Mouse (Mus musculus): ENCODE measurements around the gene Enox2. TPM values are rescaled to one million over a fixed set of nuclear protein-coding genes. Genes with fewer than 3 reads are reported as not detected.
A peak's percentile ranks its signal among the peaks of the same experiment; 100 is the strongest.

The Enox2 gene
- 2.6 and 3.0 TPM in 2 replicates for polyA plus RNA-seq (2015; fragmentation: Nextera tagmentation; extraction: Ambion mirVana)

- H3K27me3 ChIP-seq (ENCODE audit: control insufficient read depth, insufficient read depth, low read depth, low read length), result no peaks in the 10 kb centered on the region
- H3K4me2 ChIP-seq (ENCODE audit: low read depth, low read length), result peak within 1 kb of the TSS; percentile 55
- no peaks in the 10 kb centered on the region for H3K9me3 ChIP-seq (replicated peaks; ENCODE audit: control insufficient read depth, low read length)
- H3K9ac ChIP-seq (ENCODE audit: low read depth, low read length), result peak within 1 kb of the TSS; percentile 69
- H3K27ac ChIP-seq (ENCODE audit: low read length), result no peak within 1 kb of the TSS; the same call in 1 of the 2 replicates
- peak; percentile 100 for ATAC-seq (ENCODE audit: low read depth)
- H3K36me3 ChIP-seq (ENCODE audit: control insufficient read depth, insufficient read depth), result no peaks in the 10 kb centered on the region
- no peaks in the 10 kb centered on the region for H3K4me1 ChIP-seq (ENCODE audit: control insufficient read depth, low read depth, low read length)
- WGBS (ENCODE audit: insufficient replicate concordance), result 17% methylated on average over 25 of the region's 26 CpGs
- H3K4me3 ChIP-seq (ENCODE audit: low read depth, low read length), result peak within 1 kb of the TSS; percentile 67
These were observed at the start of gene Enox2 for GRCm38 (mm10) chrX:49287700-49288563. TSS of gene Enox2 (minus strand) at chrX:49288259.

GRCm38 (mm10) chrX:49309496-49309895 lies 21.4 kb upstream of the Enox2 start:
- Histone ChIP-seq H3K9ac (ENCODE audit: low read depth, low read length) (no peak overlapping the region), H3K9me3 (replicated peaks; ENCODE audit: control insufficient read depth, low read length) (no peaks in the 10 kb centered on the region), H3K27me3 (ENCODE audit: control insufficient read depth, insufficient read depth, low read depth, low read length) (no peaks in the 10 kb centered on the region), H3K4me2 (ENCODE audit: low read depth, low read length) (no peak overlapping the region), H3K36me3 (ENCODE audit: control insufficient read depth, insufficient read depth) (no peaks in the 10 kb centered on the region), H3K27ac (ENCODE audit: low read length) (no peak overlapping the region), H3K4me3 (ENCODE audit: low read depth, low read length) (no peak overlapping the region), H3K4me1 (ENCODE audit: control insufficient read depth, low read depth, low read length) (no peaks in the 10 kb centered on the region)
- WGBS (ENCODE audit: insufficient replicate concordance), result 49% methylated on average over 1 of the region's 1 CpGs
- no peak for ATAC-seq (ENCODE audit: low read depth)

GRCm38 (mm10) chrX:49306659-49307058 lies 18.6 kb upstream of the Enox2 start:
- WGBS (ENCODE audit: insufficient replicate concordance), result 4% methylated on average over 5 of the region's 5 CpGs
- H3K4me2 ChIP-seq (ENCODE audit: low read depth, low read length), result no peak overlapping the region
- no peak overlapping the region for H3K9ac ChIP-seq (ENCODE audit: low read depth, low read length)
- H3K27ac ChIP-seq (ENCODE audit: low read length), result no peak overlapping the region
- no peaks in the 10 kb centered on the region for H3K9me3 ChIP-seq (replicated peaks; ENCODE audit: control insufficient read depth, low read length)
- no peaks in the 10 kb centered on the region for H3K36me3 ChIP-seq (ENCODE audit: control insufficient read depth, insufficient read depth)
- ATAC-seq (ENCODE audit: low read depth), result no peak
- no peaks in the 10 kb centered on the region for H3K27me3 ChIP-seq (ENCODE audit: control insufficient read depth, insufficient read depth, low read depth, low read length)
- H3K4me3 ChIP-seq (ENCODE audit: low read depth, low read length), result no peak overlapping the region
- H3K4me1 ChIP-seq (ENCODE audit: control insufficient read depth, low read depth, low read length), result no peaks in the 10 kb centered on the region

- no peak overlapping the region for H3K9ac ChIP-seq (ENCODE audit: low read depth, low read length)
- no peak overlapping the region for H3K4me3 ChIP-seq (ENCODE audit: low read depth, low read length)
- no peak overlapping the region for H3K27ac ChIP-seq (ENCODE audit: low read length)
- no peaks in the 10 kb centered on the region for H3K4me1 ChIP-seq (ENCODE audit: control insufficient read depth, low read depth, low read length)
- no peaks in the 10 kb centered on the region for H3K9me3 ChIP-seq (replicated peaks; ENCODE audit: control insufficient read depth, low read length)
- H3K4me2 ChIP-seq (ENCODE audit: low read depth, low read length), result no peak overlapping the region
- no peaks in the 10 kb centered on the region for H3K27me3 ChIP-seq (ENCODE audit: control insufficient read depth, insufficient read depth, low read depth, low read length)
- WGBS (ENCODE audit: insufficient replicate concordance), result 52% methylated on average over 2 of the region's 2 CpGs
- ATAC-seq (ENCODE audit: low read depth), result no peak
- H3K36me3 ChIP-seq (ENCODE audit: control insufficient read depth, insufficient read depth), result no peaks in the 10 kb centered on the region
These were observed 8.0 kb downstream of the Enox2 start for GRCm38 (mm10) chrX:49279918-49280586.

- 64% methylated on average over 12 of the region's 12 CpGs for WGBS (ENCODE audit: insufficient replicate concordance)
- Histone ChIP-seq H3K4me2 (ENCODE audit: low read depth, low read length) (no peak overlapping the region), H3K9me3 (replicated peaks; ENCODE audit: control insufficient read depth, low read length) (no peaks in the 10 kb centered on the region)
These were observed 14.5 kb downstream of the Enox2 start for GRCm38 (mm10) chrX:49273487-49274042.

GRCm38 (mm10) chrX:49250816-49251215 lies 37.2 kb downstream of the Enox2 start:
- H3K9me3 ChIP-seq (replicated peaks; ENCODE audit: control insufficient read depth, low read length), result no peaks in the 10 kb centered on the region
- no peak for ATAC-seq (ENCODE audit: low read depth)
- H3K27ac ChIP-seq (ENCODE audit: low read length), result no peak overlapping the region
- no peak overlapping the region for H3K9ac ChIP-seq (ENCODE audit: low read depth, low read length)
- no peak overlapping the region for H3K4me3 ChIP-seq (ENCODE audit: low read depth, low read length)
- H3K4me1 ChIP-seq (ENCODE audit: control insufficient read depth, low read depth, low read length), result no peaks in the 10 kb centered on the region
- 60% methylated on average over 4 of the region's 4 CpGs for WGBS (ENCODE audit: insufficient replicate concordance)
- H3K4me2 ChIP-seq (ENCODE audit: low read depth, low read length), result no peak overlapping the region
- H3K36me3 ChIP-seq (ENCODE audit: control insufficient read depth, insufficient read depth), result no peaks in the 10 kb centered on the region
- no peaks in the 10 kb centered on the region for H3K27me3 ChIP-seq (ENCODE audit: control insufficient read depth, insufficient read depth, low read depth, low read length)

More at GRCm38 (mm10) chrX:49273487-49274042, 14.5 kb downstream of the Enox2 start:
- ATAC-seq (ENCODE audit: low read depth), result no peak
- Histone ChIP-seq H3K27me3 (ENCODE audit: control insufficient read depth, insufficient read depth, low read depth, low read length) (no peaks in the 10 kb centered on the region), H3K36me3 (ENCODE audit: control insufficient read depth, insufficient read depth) (no peaks in the 10 kb centered on the region), H3K4me1 (ENCODE audit: control insufficient read depth, low read depth, low read length) (no peaks in the 10 kb centered on the region), H3K9ac (ENCODE audit: low read depth, low read length) (no peak overlapping the region), H3K27ac (ENCODE audit: low read length) (no peak overlapping the region), H3K4me3 (ENCODE audit: low read depth, low read length) (no peak overlapping the region)

GRCm38 (mm10) chrX:49225792-49226426 lies 62.1 kb downstream of the Enox2 start:
- no peak overlapping the region for H3K4me3 ChIP-seq (ENCODE audit: low read depth, low read length)
- no peak overlapping the region for H3K4me2 ChIP-seq (ENCODE audit: low read depth, low read length)
- no peaks in the 10 kb centered on the region for H3K27me3 ChIP-seq (ENCODE audit: control insufficient read depth, insufficient read depth, low read depth, low read length)
- no peaks in the 10 kb centered on the region for H3K4me1 ChIP-seq (ENCODE audit: control insufficient read depth, low read depth, low read length)
- no peaks in the 10 kb centered on the region for H3K9me3 ChIP-seq (replicated peaks; ENCODE audit: control insufficient read depth, low read length)
- H3K27ac ChIP-seq (ENCODE audit: low read length), result no peak overlapping the region
- no peak for ATAC-seq (ENCODE audit: low read depth)
- 71% methylated on average over 1 of the region's 1 CpGs for WGBS (ENCODE audit: insufficient replicate concordance)
- H3K9ac ChIP-seq (ENCODE audit: low read depth, low read length), result no peak overlapping the region
- no peaks in the 10 kb centered on the region for H3K36me3 ChIP-seq (ENCODE audit: control insufficient read depth, insufficient read depth)

- no peaks in the 10 kb centered on the region for H3K36me3 ChIP-seq (ENCODE audit: control insufficient read depth, insufficient read depth)
- no peak overlapping the region for H3K27ac ChIP-seq (ENCODE audit: low read length)
- no peak overlapping the region for H3K9ac ChIP-seq (ENCODE audit: low read depth, low read length)
- ATAC-seq (ENCODE audit: low read depth), result no peak
- H3K27me3 ChIP-seq (ENCODE audit: control insufficient read depth, insufficient read depth, low read depth, low read length), result no peaks in the 10 kb centered on the region
- 59% methylated on average over 3 of the region's 3 CpGs for WGBS (ENCODE audit: insufficient replicate concordance)
- H3K4me1 ChIP-seq (ENCODE audit: control insufficient read depth, low read depth, low read length), result no peaks in the 10 kb centered on the region
- no peak overlapping the region for H3K4me2 ChIP-seq (ENCODE audit: low read depth, low read length)
- H3K4me3 ChIP-seq (ENCODE audit: low read depth, low read length), result no peak overlapping the region
- H3K9me3 ChIP-seq (replicated peaks; ENCODE audit: control insufficient read depth, low read length), result no peaks in the 10 kb centered on the region
These were observed 71.6 kb downstream of the Enox2 start for GRCm38 (mm10) chrX:49216422-49216821.

Measured in liver, embryonic 16.5 days (tissue).